Mouse (Mus musculus) spleen, adult 2 months (tissue): ENCODE measurements at regions not wholly inside any gene's neighbourhood (a gene's known extent, or its start where the extent isn't known, plus 50 kb on each side); places are given as distances from the start of the nearest gene placed in this dataset.

Experiments
- CTCF ChIP-seq: fragments of 200-500 bp; IDR thresholded peaks from 2 replicates; pipeline ENCODE4 v1.5.1; 2011; ENCODE audit warnings: mild to moderate bottlenecking, inconsistent platforms; ENCODE audit not compliant: insufficient read depth, insufficient read length, insufficient replicate concordance; ENCODE audit errors: extremely low read depth
- POLR2A ChIP-seq: fragments of 200-500 bp; IDR thresholded peaks from 2 replicates; pipeline ENCODE4 v1.6.1; 2011; ENCODE audit warnings: low read depth, low read length, inconsistent platforms

- TF ChIP-seq CTCF (no peak), POLR2A (no peak)
These were observed 86.8 kb downstream of the Kctd15 start for GRCm38 (mm10) chr7:34569747-34570113.
